Mouse (Mus musculus) midbrain, embryonic 11.5 days (tissue): Measurements from ENCODE around the gene Basp1. TPM values are rescaled to one million over a fixed set of nuclear protein-coding genes. Genes with fewer than 3 reads are reported as not detected.
A peak's percentile ranks its signal among the peaks of the same experiment; 100 is the strongest.

Source experiments
- ATAC-seq: fragments of 200-750 bp; cut with Nextera tagmentation; 2 replicates; pipeline ENCODE4 v1.8.0; 2017; ENCODE audit warnings: moderate TSS enrichment, moderate library complexity; ENCODE audit not compliant: low FRiP score
- DNase-seq: peaks from one replicate; pipeline ENCODE4 v3.0.0; 2015; ENCODE audit warnings: low spot score; ENCODE audit errors: missing footprints
- H3K27ac ChIP-seq: fragments of 300-500 bp; sonication (generic); 2 replicates; pipeline ENCODE4 v1.5.1; 2014; ENCODE audit warnings: low read depth, low read length
- H3K27me3 ChIP-seq: fragments of 300-500 bp; sonication (generic); 2 replicates; pipeline ENCODE4 v1.6.1; 2014; ENCODE audit warnings: mild to moderate bottlenecking, low read length, moderate library complexity, mixed read lengths; ENCODE audit not compliant: control insufficient read depth, insufficient read depth
- H3K36me3 ChIP-seq: fragments of 300-500 bp; sonication (generic); 2 replicates; pipeline ENCODE4 v1.6.1; 2014; ENCODE audit warnings: mild to moderate bottlenecking, low read length, moderate library complexity, mixed read lengths; ENCODE audit not compliant: control insufficient read depth, insufficient read depth
- H3K4me1 ChIP-seq: fragments of 300-500 bp; sonication (generic); 2 replicates; pipeline ENCODE4 v1.6.1; 2014; ENCODE audit warnings: low read length; ENCODE audit not compliant: control insufficient read depth, insufficient read depth
- H3K4me2 ChIP-seq: fragments of 300-500 bp; sonication (generic); 2 replicates; pipeline ENCODE4 v1.6.1; 2014; ENCODE audit warnings: mild to moderate bottlenecking, moderate library complexity
- H3K4me3 ChIP-seq: fragments of 300-500 bp; sonication (generic); 2 replicates; pipeline ENCODE4 v1.5.1; 2014; ENCODE audit warnings: low read depth, low read length
- H3K9ac ChIP-seq: fragments of 300-500 bp; sonication (generic); 2 replicates; pipeline ENCODE4 v1.6.1; 2014; ENCODE audit warnings: low read length
- H3K9me3 ChIP-seq: fragments of 300-500 bp; sonication (generic); 2 replicates; pipeline ENCODE4 v1.6.1; 2016; ENCODE audit warnings: low read length; ENCODE audit not compliant: control insufficient read depth
- WGBS: fragments of 180-500 bp; shearing (Covaris S2); extraction: QIAGEN DNeasy Blood & Tissue Kit; methylation state at CpG from one replicate; pipeline ENCODE4 v1.1.7; 2014; 5-methylcytosine and 5-hydroxymethylcytosine counted together
- polyA plus RNA-seq: library from polyadenylated mRNA; unstranded; fragments of >200 nt; fragmentation: Nextera tagmentation; extraction: Ambion mirVana; gene quantifications from 2 replicates; pipeline ENCODE4 v1.2.1, GENCODE M21; 2014

The Basp1 gene
- polyA plus RNA-seq, 1 experiment from 2014 or later: 217 TPM

- no peaks in the 10 kb centered on the region for H3K4me1 ChIP-seq
- WGBS: 85% methylated on average over 6 of the region's 6 CpGs
- no peak for DNase-seq
- no peaks in the 10 kb centered on the region for H3K9me3 ChIP-seq
- H3K4me2 ChIP-seq: no peak overlapping the region
- H3K27ac ChIP-seq: no peak overlapping the region
- H3K27me3 ChIP-seq: no peaks in the 10 kb centered on the region
- no peak overlapping the region for H3K4me3 ChIP-seq
- peaks cover 7% of the 10 kb centered on the region for H3K36me3 ChIP-seq
- peak; percentile 57; the same call in 1 of the 2 replicates for ATAC-seq
- H3K9ac ChIP-seq: no peak overlapping the region
Measured at GRCm38 (mm10) chr15:25387572-25387971, 26.0 kb downstream of the Basp1 start.

DNA sequence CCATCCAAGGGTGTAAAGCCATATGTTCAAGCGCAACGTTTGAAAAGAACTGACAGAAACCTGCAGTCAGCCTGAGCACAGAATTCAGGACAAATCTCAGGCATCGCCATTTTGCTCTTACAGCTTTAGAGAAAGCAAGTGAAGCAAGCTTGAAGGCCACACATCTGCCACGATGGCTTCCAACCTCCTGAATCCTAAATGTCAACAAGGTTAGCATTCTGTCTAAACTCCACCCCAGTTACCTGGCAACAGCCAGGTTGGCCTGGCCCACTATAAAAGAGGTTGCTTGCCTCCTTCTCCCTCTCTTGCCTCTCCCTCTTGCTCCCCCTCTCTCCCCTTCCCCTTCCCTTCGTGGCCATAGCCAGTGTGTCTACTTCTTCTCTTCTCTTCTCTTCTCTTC is 33.5 kb downstream of the Basp1 start:
- Histone ChIP-seq H3K27ac (no peak overlapping the region), H3K4me3 (no peak overlapping the region), H3K36me3 (peaks cover 4% of the 10 kb centered on the region), H3K9ac (no peak overlapping the region), H3K4me1 (peaks cover 5% of the 10 kb centered on the region; the same call in 1 of the 2 replicates), H3K27me3 (no peaks in the 10 kb centered on the region), H3K9me3 (no peaks in the 10 kb centered on the region), H3K4me2 (no peak overlapping the region)
- DNase-seq: no peak
- whole genome bisulfite sequencing: 80% methylated on average over 5 of the region's 5 CpGs
- ATAC-seq: no peak

GRCm38 (mm10) chr15:25378707-25379106 is 34.9 kb downstream of the Basp1 start:
- 91% methylated on average over 8 of the region's 8 CpGs for WGBS
- no peak overlapping the region for H3K9ac ChIP-seq
- H3K4me2 ChIP-seq: no peak overlapping the region
- H3K4me1 ChIP-seq: peaks cover 8% of the 10 kb centered on the region; the same call in 1 of the 2 replicates
- ATAC-seq (no peak), DNase-seq (no peak)
- H3K27me3 ChIP-seq: no peaks in the 10 kb centered on the region
- no peaks in the 10 kb centered on the region for H3K9me3 ChIP-seq
- peaks cover 2% of the 10 kb centered on the region; the same call in 1 of the 2 replicates for H3K36me3 ChIP-seq
- H3K27ac ChIP-seq: no peak overlapping the region
- no peak overlapping the region for H3K4me3 ChIP-seq

GRCm38 (mm10) chr15:25376914-25377313 is 36.6 kb downstream of the Basp1 start:
- Histone ChIP-seq H3K9ac (no peak overlapping the region), H3K27ac (no peak overlapping the region), H3K36me3 (no peaks in the 10 kb centered on the region; the same call in 1 of the 2 replicates), H3K4me3 (no peak overlapping the region), H3K9me3 (no peaks in the 10 kb centered on the region), H3K4me1 (peaks cover 11% of the 10 kb centered on the region; the same call in 1 of the 2 replicates), H3K27me3 (no peaks in the 10 kb centered on the region), H3K4me2 (no peak overlapping the region)
- DNase-seq (no peak), ATAC-seq (peak; percentile 56)
- 43% methylated on average over 3 of the region's 3 CpGs for WGBS

GRCm38 (mm10) chr15:25373486-25373885 is 40.1 kb downstream of the Basp1 start:
- no peaks in the 10 kb centered on the region for H3K27me3 ChIP-seq
- peaks cover 9% of the 10 kb centered on the region; the same call in 1 of the 2 replicates for H3K4me1 ChIP-seq
- 86% methylated on average over 3 of the region's 3 CpGs for WGBS
- DNase-seq (no peak), ATAC-seq (no peak)
- H3K9me3 ChIP-seq: no peaks in the 10 kb centered on the region
- H3K4me3 ChIP-seq: no peak overlapping the region
- no peak overlapping the region for H3K27ac ChIP-seq
- no peaks in the 10 kb centered on the region for H3K36me3 ChIP-seq
- no peak overlapping the region for H3K4me2 ChIP-seq
- H3K9ac ChIP-seq: no peak overlapping the region

- H3K27me3 ChIP-seq: no peaks in the 10 kb centered on the region
- no peaks in the 10 kb centered on the region for H3K36me3 ChIP-seq
- peaks cover 33% of the 10 kb centered on the region for H3K4me1 ChIP-seq
- ATAC-seq (no peak), DNase-seq (no peak)
- H3K27ac ChIP-seq: no peak overlapping the region
- no peak overlapping the region for H3K9ac ChIP-seq
- H3K4me3 ChIP-seq: no peak overlapping the region
- no peaks in the 10 kb centered on the region for H3K9me3 ChIP-seq
- 77% methylated on average over 7 of the region's 7 CpGs for WGBS
- no peak overlapping the region for H3K4me2 ChIP-seq
Measured at GRCm38 (mm10) chr15:25369522-25369921, 44.0 kb downstream of the Basp1 start.

GRCm38 (mm10) chr15:25365503-25365902 is 48.1 kb downstream of the Basp1 start:
- DNase-seq (no peak), ATAC-seq (no peak)
- no peaks in the 10 kb centered on the region for H3K9me3 ChIP-seq
- peak overlapping the region; percentile 37 for H3K4me2 ChIP-seq
- peaks cover 2% of the 10 kb centered on the region; the same call in 1 of the 2 replicates for H3K36me3 ChIP-seq
- no peak overlapping the region for H3K4me3 ChIP-seq
- no peaks in the 10 kb centered on the region for H3K27me3 ChIP-seq
- H3K27ac ChIP-seq: no peak overlapping the region
- peaks cover 42% of the 10 kb centered on the region for H3K4me1 ChIP-seq
- 16% methylated on average over 5 of the region's 5 CpGs for WGBS
- peak overlapping the region; percentile 61 for H3K9ac ChIP-seq

- DNase-seq: peak; percentile 94
- 0 out of 2 replicates have a peak overlapping the region, but pooled peaks have one; percentile 58 for H3K27ac ChIP-seq
- peak overlapping the region; percentile 61 for H3K9ac ChIP-seq
- 8% methylated on average over 23 of the region's 23 CpGs for WGBS
- H3K9me3 ChIP-seq: no peaks in the 10 kb centered on the region
- ATAC-seq: peak; percentile 59
- peaks cover 2% of the 10 kb centered on the region; the same call in 1 of the 2 replicates for H3K36me3 ChIP-seq
- H3K27me3 ChIP-seq: no peaks in the 10 kb centered on the region
- peaks cover 46% of the 10 kb centered on the region for H3K4me1 ChIP-seq
- H3K4me3 ChIP-seq: peak overlapping the region; percentile 16
- H3K4me2 ChIP-seq: peak overlapping the region; percentile 37
Measured at GRCm38 (mm10) chr15:25364819-25365463, 48.6 kb downstream of the Basp1 start.

GRCm38 (mm10) chr15:25364160-25364818 is 49.3 kb downstream of the Basp1 start:
- ATAC-seq: peak; percentile 51
- peaks cover 46% of the 10 kb centered on the region for H3K4me1 ChIP-seq
- H3K27ac ChIP-seq: peak overlapping the region; percentile 58
- no peaks in the 10 kb centered on the region for H3K9me3 ChIP-seq
- no peaks in the 10 kb centered on the region for H3K27me3 ChIP-seq
- peak overlapping the region; percentile 16 for H3K4me3 ChIP-seq
- WGBS: 7% methylated on average over 68 of the region's 97 CpGs
- DNase-seq: no peak
- peaks cover 2% of the 10 kb centered on the region; the same call in 1 of the 2 replicates for H3K36me3 ChIP-seq
- H3K9ac ChIP-seq: peak overlapping the region; percentile 61
- peak overlapping the region; percentile 37 for H3K4me2 ChIP-seq
